Mouse (Mus musculus) embryo, embryonic 11 days (tissue): ENCODE data around the gene Spsb1.
A peak's percentile ranks its signal among the peaks of the same experiment; 100 is the strongest.

Experiments
- DNase-seq: peaks from one replicate; pipeline ENCODE4 v3.0.0-alpha.2; 2015

Gene Spsb1

GRCm38 (mm10) chr4:149983921-149984645, 29.2 kb upstream of the Spsb1 start:
- no peak for DNase-seq

GRCm38 (mm10) chr4:149982154-149982553, 27.3 kb upstream of the Spsb1 start:
- DNase-seq: no peak

- DNase-seq: peak; percentile 88
Measured at GRCm38 (mm10) chr4:149979819-149980308, 25.0 kb upstream of the Spsb1 start.

GRCm38 (mm10) chr4:149978820-149979219, 24.0 kb upstream of the Spsb1 start:
- no peak for DNase-seq

GRCm38 (mm10) chr4:149977801-149978544, 23.1 kb upstream of the Spsb1 start:
- peak; percentile 43 for DNase-seq

- DNase-seq: no peak
Measured at GRCm38 (mm10) chr4:149977181-149977580, 22.3 kb upstream of the Spsb1 start.

- no peak for DNase-seq
Measured at GRCm38 (mm10) chr4:149975730-149976254, 20.9 kb upstream of the Spsb1 start.

- no peak for DNase-seq
Measured at GRCm38 (mm10) chr4:149975291-149975690, 20.4 kb upstream of the Spsb1 start.

- DNase-seq: no peak
Measured at GRCm38 (mm10) chr4:149971393-149971792, 16.6 kb upstream of the Spsb1 start.

- DNase-seq: peak; percentile 60
Measured at GRCm38 (mm10) chr4:149968526-149968925, 13.7 kb upstream of the Spsb1 start.

GRCm38 (mm10) chr4:149966963-149967362, 12.1 kb upstream of the Spsb1 start:
- no peak for DNase-seq

GRCm38 (mm10) chr4:149966252-149966651, 11.4 kb upstream of the Spsb1 start:
- no peak for DNase-seq

- no peak for DNase-seq
Measured at GRCm38 (mm10) chr4:149965672-149966071, 10.8 kb upstream of the Spsb1 start.

GRCm38 (mm10) chr4:149965242-149965641, 10.4 kb upstream of the Spsb1 start:
- DNase-seq: no peak

GRCm38 (mm10) chr4:149964770-149965169, 9.9 kb upstream of the Spsb1 start:
- no peak for DNase-seq

- DNase-seq: no peak
Measured at GRCm38 (mm10) chr4:149964285-149964684, 9.4 kb upstream of the Spsb1 start.

- no peak for DNase-seq
Measured at GRCm38 (mm10) chr4:149960391-149960790, 5.5 kb upstream of the Spsb1 start.

- no peak for DNase-seq
Measured at GRCm38 (mm10) chr4:149959816-149960215, 5.0 kb upstream of the Spsb1 start.

GRCm38 (mm10) chr4:149958566-149958965, 3.7 kb upstream of the Spsb1 start:
- DNase-seq: peak; percentile 85

- no peak for DNase-seq
Measured at GRCm38 (mm10) chr4:149956048-149956447, 1.2 kb upstream of the Spsb1 start.

GRCm38 (mm10) chr4:149955631-149956030, 788 bp upstream of the Spsb1 start:
- DNase-seq: no peak

GRCm38 (mm10) chr4:149953621-149954481, 992 bp downstream of the Spsb1 start:
- DNase-seq: peak; percentile 59

- DNase-seq: no peak
Measured at GRCm38 (mm10) chr4:149952201-149952600, 2.6 kb downstream of the Spsb1 start.
